Mouse (Mus musculus): ENCODE measurements around the gene Uqcrq.
"Not testable (repeated sequence)": the region's sequence is repeated elsewhere in the genome, so short reads cannot be mapped to it uniquely, and the experiment has no call there.

Uqcrq gene

DNA sequence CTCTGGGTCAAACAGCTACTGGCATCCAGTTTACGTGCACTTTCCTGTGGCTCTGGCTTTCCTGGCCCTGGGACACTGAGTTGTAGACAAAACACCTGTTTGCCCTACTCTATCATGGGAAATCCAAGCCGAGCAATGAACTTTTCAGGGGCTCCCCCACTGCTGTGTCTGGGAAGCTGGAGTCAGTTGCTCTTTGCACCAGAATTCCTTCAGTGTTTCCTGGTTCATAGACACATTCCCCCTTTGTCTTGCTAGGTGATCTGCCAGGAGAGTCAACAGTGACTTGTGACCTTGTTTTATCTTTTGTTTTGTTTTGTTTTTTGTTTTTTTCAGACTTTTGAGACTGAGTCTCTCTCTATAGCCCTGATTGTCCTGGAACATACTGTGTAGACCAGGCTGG is 20.7 kb upstream of the Uqcrq start:
- in situ Hi-C loops (cut with MseI, MboI): no loop called here

GRCm38 (mm10) chr11:53450070-53450705 is 19.6 kb upstream of the Uqcrq start:
- in situ Hi-C loops (cut with MseI, MboI): no loop called here

- in situ Hi-C loops (cut with MseI, MboI): no loop called here
Measured at GRCm38 (mm10) chr11:53448529-53448928, 17.9 kb upstream of the Uqcrq start.

DNA sequence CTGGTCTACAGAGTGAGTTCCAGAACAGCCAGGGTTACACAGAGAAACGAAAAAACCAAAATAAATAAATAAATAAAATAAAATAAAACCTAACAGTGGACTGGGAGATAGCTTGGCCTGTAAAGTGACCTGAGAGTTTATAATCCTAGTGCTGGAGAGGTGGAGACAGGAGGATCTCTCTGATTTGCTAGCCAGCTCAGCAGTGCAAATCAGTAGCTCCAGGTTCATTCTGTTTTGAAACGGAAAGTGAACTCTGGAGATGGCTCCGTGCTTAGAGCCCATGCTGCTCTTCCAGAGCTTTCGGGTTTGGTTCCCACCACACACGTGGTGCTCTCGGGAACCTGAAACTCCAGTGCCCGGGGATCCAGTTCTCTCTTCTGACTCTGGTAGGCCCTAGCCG is 17.4 kb upstream of the Uqcrq start:
- in situ Hi-C loops (cut with MseI, MboI): no loop called here

DNA sequence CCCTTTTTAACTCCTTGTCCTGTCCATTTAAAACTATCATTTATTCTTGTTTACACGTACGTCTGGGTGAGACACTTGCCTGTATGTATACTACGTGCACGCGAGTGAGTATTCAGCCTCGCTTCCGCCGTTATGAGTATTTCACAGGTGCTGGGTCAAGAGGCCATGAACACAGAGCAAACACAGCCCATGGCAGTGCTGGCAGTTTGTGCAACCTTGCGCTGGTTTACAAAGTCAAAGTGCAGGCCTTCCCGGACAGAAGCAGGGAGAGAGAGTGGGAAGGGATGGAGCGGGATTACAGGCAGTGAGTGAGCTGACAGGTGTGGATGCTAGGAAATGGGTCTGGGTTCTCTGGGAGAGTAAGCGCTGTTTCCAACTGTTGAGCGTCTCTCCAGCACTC is 15.6 kb upstream of the Uqcrq start:
- in situ Hi-C loops (cut with MseI, MboI): no loop called here

DNA sequence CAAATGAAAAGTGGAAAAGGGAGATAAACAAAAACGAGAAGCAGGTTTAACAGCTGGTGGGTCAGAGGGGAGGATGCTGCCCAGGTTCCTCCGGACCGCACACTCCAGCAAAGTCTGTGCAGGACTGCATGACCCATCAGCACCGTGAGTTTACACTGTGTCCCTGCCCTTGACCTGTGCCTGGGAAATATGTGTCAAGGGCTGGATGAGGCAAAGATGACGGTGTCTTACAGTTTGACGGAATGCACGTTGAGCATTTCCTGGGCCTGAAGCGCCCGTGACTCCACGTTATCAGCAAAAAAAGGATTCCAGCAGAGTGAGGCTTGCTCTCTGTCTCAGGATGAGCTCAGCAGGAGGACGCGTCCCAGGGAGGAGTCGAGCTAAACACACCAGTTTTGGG is 14.9 kb upstream of the Uqcrq start:
- in situ Hi-C loops (cut with MseI, MboI): no loop called here

DNA sequence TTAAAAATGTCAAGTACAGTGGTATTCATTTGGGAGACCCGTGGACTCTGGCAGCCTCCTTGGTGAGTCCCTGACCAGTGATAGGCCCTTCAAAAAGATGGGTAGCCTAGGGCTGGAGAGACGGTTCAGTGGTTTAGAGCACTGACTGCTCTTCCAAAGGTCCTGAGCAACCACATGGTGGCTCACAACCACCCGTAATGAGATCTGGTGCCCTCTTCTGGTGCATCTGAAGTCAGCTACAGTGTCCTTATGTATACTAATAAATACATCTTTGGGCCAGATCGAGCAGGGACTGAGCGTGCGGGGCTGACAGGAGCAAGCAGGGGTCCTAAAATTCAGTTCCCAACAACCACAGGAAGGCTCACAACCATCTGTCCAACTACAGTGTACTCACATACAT is 13.2 kb upstream of the Uqcrq start:
- in situ Hi-C loops (cut with MseI, MboI): no loop called here

GRCm38 (mm10) chr11:53441921-53442320 is 11.3 kb upstream of the Uqcrq start:
- in situ Hi-C loops (cut with MseI, MboI): no loop called here

- in situ Hi-C loops (cut with MseI, MboI): no loop called here
Measured at GRCm38 (mm10) chr11:53436338-53436737, 5.7 kb upstream of the Uqcrq start.

- in situ Hi-C loops (cut with MseI, MboI): no loop called here
Measured at GRCm38 (mm10) chr11:53435504-53435903, 4.9 kb upstream of the Uqcrq start.

- in situ Hi-C loops (cut with MseI, MboI): no loop called here
Measured at GRCm38 (mm10) chr11:53433057-53433456, 2.4 kb upstream of the Uqcrq start.

GRCm38 (mm10) chr11:53431347-53432056 is 871 bp upstream of the Uqcrq start:
- in situ Hi-C loops (cut with MseI, MboI): no loop called here

DNA sequence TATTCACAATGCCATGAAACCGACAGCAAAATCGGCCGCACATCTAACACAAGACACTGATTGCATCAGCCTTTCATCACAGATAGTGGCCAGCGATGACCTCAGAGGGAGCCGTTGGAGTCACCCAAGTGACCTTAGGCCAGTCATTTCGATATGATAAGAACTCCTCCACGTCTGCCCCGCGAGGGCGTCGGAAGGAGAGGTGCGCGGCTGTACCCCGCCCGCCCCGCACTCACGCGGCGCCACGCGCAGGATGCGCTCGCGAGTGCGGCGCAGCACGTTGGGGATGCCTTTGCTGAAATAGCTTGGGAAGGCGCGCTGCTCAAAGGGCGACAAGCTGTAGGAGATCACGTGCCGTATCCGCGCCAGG is 346 bp downstream of the Uqcrq start:
- in situ Hi-C loops (cut with MseI, MboI): no loop called here

DNA sequence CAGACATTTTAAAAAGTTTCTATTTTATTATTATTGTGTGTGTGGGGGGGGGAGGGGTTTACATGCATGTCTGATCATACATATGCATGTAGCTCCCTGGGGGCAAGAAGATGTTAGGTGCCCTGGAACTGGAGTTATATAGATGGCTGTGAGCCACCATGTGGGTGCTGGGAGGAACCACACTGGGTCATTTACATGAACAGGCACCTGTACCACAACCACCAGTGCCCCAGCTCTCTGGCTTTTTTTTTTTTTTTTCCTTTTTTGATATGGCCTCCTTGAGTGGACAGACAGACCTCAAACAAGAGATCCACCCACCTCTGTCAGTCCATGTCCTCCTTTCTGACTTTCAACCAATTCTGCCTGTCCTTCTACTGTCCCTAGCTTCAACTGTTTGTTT is 1.4 kb downstream of the Uqcrq start:
- in situ Hi-C loops (cut with MseI, MboI): no loop called here

DNA sequence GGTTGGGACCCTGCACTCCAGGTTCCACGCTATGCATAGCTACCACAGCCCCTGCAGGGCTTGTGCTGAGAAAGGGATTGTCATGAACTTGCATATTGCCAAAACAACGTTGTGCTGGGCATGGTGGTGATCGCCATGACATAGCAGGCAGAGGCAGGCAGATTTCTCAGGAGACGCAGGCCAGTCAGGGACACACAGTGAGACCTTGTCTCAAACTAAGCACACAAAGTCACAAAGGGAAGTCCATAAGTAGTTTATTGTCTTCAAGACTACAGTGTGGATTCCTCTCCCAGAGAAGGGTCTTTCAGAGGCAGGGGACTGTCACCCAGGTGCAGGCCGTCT is 1.9 kb downstream of the Uqcrq start:
- in situ Hi-C loops (cut with MseI, MboI): no loop called here

GRCm38 (mm10) chr11:53427993-53428715 is 2.5 kb downstream of the Uqcrq start:
- in situ Hi-C loops (cut with MseI, MboI): no loop called here

DNA sequence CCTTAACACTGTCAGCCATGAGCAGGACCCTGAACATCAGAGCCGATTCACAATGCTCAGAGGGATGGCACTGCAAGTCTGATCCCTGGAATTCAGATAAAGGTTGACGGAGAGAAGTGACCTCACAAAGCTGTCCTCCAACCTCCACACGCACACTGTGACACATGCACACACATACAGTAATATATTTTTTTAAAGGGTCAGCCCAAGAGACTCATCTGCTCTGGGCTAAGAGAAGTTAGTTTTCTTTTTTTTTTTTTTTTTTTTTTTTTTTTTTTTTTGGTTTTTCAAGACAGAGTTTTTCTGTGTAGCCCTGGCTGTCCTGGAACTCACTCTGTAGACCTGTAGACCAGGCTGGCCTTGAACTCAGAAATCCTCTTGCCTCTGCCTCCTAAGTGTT is 3.7 kb downstream of the Uqcrq start:
- in situ Hi-C loops (cut with MseI, MboI): not testable (repeated sequence)

- in situ Hi-C loops (cut with MseI, MboI): no loop called here
Measured at GRCm38 (mm10) chr11:53425711-53426255, 4.8 kb downstream of the Uqcrq start.

- in situ Hi-C loops (cut with MseI, MboI): no loop called here
Measured at GRCm38 (mm10) chr11:53425251-53425650, 5.4 kb downstream of the Uqcrq start.

DNA sequence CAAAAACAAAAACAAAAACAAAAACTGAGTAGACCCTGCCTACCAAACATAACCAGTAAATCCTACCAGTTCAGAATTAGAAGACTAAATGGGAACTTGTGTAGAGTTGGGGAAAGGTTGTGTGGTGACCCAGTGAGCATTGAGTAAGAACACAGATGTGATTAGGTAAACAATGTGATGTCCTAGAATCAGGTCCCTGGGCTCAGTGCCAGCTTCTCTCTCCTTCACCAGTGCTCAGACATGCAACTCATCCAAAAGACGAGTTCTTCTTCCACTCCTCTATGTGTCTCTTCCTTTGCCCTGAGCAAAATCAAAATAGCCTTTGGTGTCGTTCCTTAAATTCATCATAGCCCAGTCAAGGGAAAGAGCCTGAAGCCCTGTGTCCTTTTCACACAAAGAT is 5.8 kb downstream of the Uqcrq start:
- in situ Hi-C loops (cut with MseI, MboI): no loop called here

DNA sequence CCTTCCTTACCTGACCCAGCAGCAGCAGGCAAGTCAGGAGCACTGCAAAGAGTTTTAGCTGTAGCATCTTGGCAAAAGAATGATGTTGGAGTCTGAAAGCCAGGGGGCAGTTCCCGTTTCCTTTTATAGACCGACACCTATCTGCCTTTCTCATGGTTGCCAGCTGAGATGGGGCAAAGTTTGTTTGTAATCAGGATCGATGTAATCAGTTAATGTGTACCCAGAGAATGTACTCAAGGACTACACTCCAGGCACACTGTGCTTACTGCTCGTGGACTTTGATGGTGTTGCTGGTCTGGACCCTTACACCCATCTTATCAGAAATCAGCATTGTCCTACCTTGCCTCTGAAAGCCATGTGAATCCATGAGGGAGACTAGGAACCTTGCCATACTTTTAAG is 7.6 kb downstream of the Uqcrq start, which contains the start of gene Leap2:
TSS of gene Leap2 (minus strand) at position 135 of the 400 bp plus-strand sequence.
- in situ Hi-C loops (cut with MseI, MboI): no loop called here

DNA sequence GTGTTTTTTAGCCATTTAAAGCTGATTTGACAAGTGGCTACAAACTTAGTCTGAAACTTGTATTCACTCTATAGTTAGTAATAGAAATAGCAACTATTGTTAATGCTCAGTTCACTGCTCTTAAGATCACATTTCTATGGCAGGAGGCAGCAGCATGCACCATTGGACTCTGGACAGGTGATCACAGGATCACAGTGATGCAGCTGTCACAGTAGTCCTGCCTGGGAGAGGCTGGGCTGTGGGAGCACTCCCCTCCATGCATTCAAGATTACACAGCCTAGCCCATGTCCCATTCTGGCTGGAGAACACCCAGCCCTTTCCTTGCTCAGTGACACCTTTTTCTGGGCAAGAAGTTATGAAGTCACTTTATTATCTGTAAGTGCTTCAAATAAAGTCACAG is 12.6 kb downstream of the Uqcrq start:
- in situ Hi-C loops (cut with MseI, MboI): no loop called here

- in situ Hi-C loops (cut with MseI, MboI): no loop called here
Measured at GRCm38 (mm10) chr11:53413871-53414270, 16.8 kb downstream of the Uqcrq start.

All from mouse trophoblast stem cell (cell line).